Mouse (Mus musculus) forebrain, embryonic 14.5 days (tissue): ENCODE results near the gene Zfp536. TPM values are rescaled to one million over a fixed set of nuclear protein-coding genes. Genes with fewer than 3 reads are reported as not detected.

ENCODE experiments used
- ATAC-seq: fragments of 200-750 bp; cut with Nextera tagmentation; 2 replicates; pipeline ENCODE4 v1.8.0; 2017; ENCODE audit warnings: mild to moderate bottlenecking, moderate library complexity
- DNase-seq: peaks from one replicate; pipeline ENCODE4 v3.0.0-alpha.2; 2015; ENCODE audit warnings: low spot score
- H3K27ac ChIP-seq: fragments of 300-500 bp; sonication (generic); 2 replicates; pipeline ENCODE4 v1.5.1; 2014; ENCODE audit warnings: low read depth, mild to moderate bottlenecking, control low read depth, low read length, moderate library complexity
- H3K27me3 ChIP-seq: fragments of 300-500 bp; sonication (generic); replicated peaks from 2 replicates; pipeline ENCODE4 v1.6.1; 2014; ENCODE audit warnings: low read length, control low read depth, mixed read lengths; ENCODE audit not compliant: control insufficient read depth, insufficient read depth
- H3K36me3 ChIP-seq: fragments of 300-500 bp; sonication (generic); 2 replicates; pipeline ENCODE4 v1.6.1; 2014; ENCODE audit warnings: low read length, control low read depth; ENCODE audit not compliant: control insufficient read depth, insufficient read depth
- H3K4me1 ChIP-seq: fragments of 300-500 bp; sonication (generic); 2 replicates; pipeline ENCODE4 v1.6.1; 2014; ENCODE audit warnings: antibody characterized with exemption, low read length, control low read depth; ENCODE audit not compliant: control insufficient read depth, insufficient read depth
- H3K4me2 ChIP-seq: fragments of 300-500 bp; sonication (generic); 2 replicates; pipeline ENCODE4 v1.6.1; 2014; ENCODE audit warnings: mild to moderate bottlenecking, control low read depth, low read length
- H3K4me3 ChIP-seq: fragments of 300-500 bp; sonication (generic); 2 replicates; pipeline ENCODE4 v1.5.1; 2014; ENCODE audit warnings: low read depth, low read length, control low read depth
- H3K9ac ChIP-seq: fragments of 300-500 bp; sonication (generic); 2 replicates; pipeline ENCODE4 v1.6.1; 2014; ENCODE audit warnings: mild to moderate bottlenecking, low read length, control low read depth, moderate library complexity
- H3K9me3 ChIP-seq: fragments of 300-500 bp; sonication (generic); replicated peaks from 2 replicates; pipeline ENCODE4 v1.6.1; 2016; ENCODE audit warnings: low read length, control low read depth, mixed read lengths; ENCODE audit not compliant: control insufficient read depth
- WGBS: fragments of 180-500 bp; shearing (Covaris S2); extraction: QIAGEN DNeasy Blood & Tissue Kit; methylation state at CpG from one replicate; pipeline ENCODE4 v1.1.7; 2014; 5-methylcytosine and 5-hydroxymethylcytosine counted together
- polyA plus RNA-seq: library from polyadenylated mRNA; unstranded; fragments of >200 nt; fragmentation: Nextera tagmentation; extraction: Ambion mirVana; gene quantifications from 2 replicates; pipeline ENCODE4 v1.2.1, GENCODE M21; 2014

Gene Zfp536
- polyA plus RNA-seq, 1 experiment from 2014 or later, result 21.8 TPM

- DNase-seq (peak; percentile 62), ATAC-seq (peak; percentile 45)
- peak overlapping the region; percentile 74 for H3K4me2 ChIP-seq
- H3K9me3 ChIP-seq, result no peaks in the 10 kb centered on the region
- no peaks in the 10 kb centered on the region for H3K36me3 ChIP-seq
- H3K9ac ChIP-seq, result peak overlapping the region; percentile 77
- peaks cover 37% of the 10 kb centered on the region for H3K4me1 ChIP-seq
- no peaks in the 10 kb centered on the region; the same call in 1 of the 2 replicates for H3K27me3 ChIP-seq
- peak overlapping the region; percentile 55 for H3K4me3 ChIP-seq
- H3K27ac ChIP-seq, result peak overlapping the region; percentile 93
- 1% methylated on average over 53 of the region's 53 CpGs for WGBS
Measured at GRCm38 (mm10) chr7:37769526-37770399, 3.7 kb downstream of the Zfp536 start.

GRCm38 (mm10) chr7:37769004-37769403 is 4.4 kb downstream of the Zfp536 start:
- peak overlapping the region; percentile 93 for H3K27ac ChIP-seq
- no peaks in the 10 kb centered on the region for H3K9me3 ChIP-seq
- peak; percentile 54 for DNase-seq
- no peak for ATAC-seq
- H3K4me1 ChIP-seq, result peaks cover 37% of the 10 kb centered on the region
- H3K27me3 ChIP-seq, result no peaks in the 10 kb centered on the region
- peak overlapping the region; percentile 77 for H3K9ac ChIP-seq
- H3K36me3 ChIP-seq, result no peaks in the 10 kb centered on the region
- H3K4me3 ChIP-seq, result peak overlapping the region; percentile 55
- 1% methylated on average over 28 of the region's 28 CpGs for WGBS
- H3K4me2 ChIP-seq, result peak overlapping the region; percentile 74

- peak overlapping the region; percentile 74 for H3K4me2 ChIP-seq
Measured at GRCm38 (mm10) chr7:37768310-37768940, 5.0 kb downstream of the Zfp536 start.

GRCm38 (mm10) chr7:37758886-37759285 is 14.6 kb downstream of the Zfp536 start:
- no peaks in the 10 kb centered on the region for H3K27me3 ChIP-seq
- DNase-seq (no peak), ATAC-seq (no peak)
- H3K4me1 ChIP-seq, result no peaks in the 10 kb centered on the region
- H3K9me3 ChIP-seq, result no peaks in the 10 kb centered on the region
- H3K27ac ChIP-seq, result no peak overlapping the region
- no peaks in the 10 kb centered on the region; the same call in 1 of the 2 replicates for H3K36me3 ChIP-seq
- no peak overlapping the region for H3K9ac ChIP-seq
- 93% methylated on average over 5 of the region's 5 CpGs for WGBS
- H3K4me2 ChIP-seq, result no peak overlapping the region
- H3K4me3 ChIP-seq, result no peak overlapping the region

More at GRCm38 (mm10) chr7:37768310-37768940, 5.0 kb downstream of the Zfp536 start:
- Histone ChIP-seq H3K9me3 (no peaks in the 10 kb centered on the region), H3K27me3 (no peaks in the 10 kb centered on the region), H3K36me3 (no peaks in the 10 kb centered on the region), H3K9ac (peak overlapping the region; percentile 77), H3K4me3 (peak overlapping the region; percentile 55), H3K27ac (peak overlapping the region; percentile 93; the same call in 1 of the 2 replicates), H3K4me1 (peaks cover 35% of the 10 kb centered on the region)
- DNase-seq, result peak; percentile 49
- WGBS, result 1% methylated on average over 10 of the region's 10 CpGs
- ATAC-seq, result no peak

GRCm38 (mm10) chr7:37753024-37753423 is 20.4 kb downstream of the Zfp536 start:
- DNase-seq (no peak), ATAC-seq (no peak)
- Histone ChIP-seq H3K9ac (no peak overlapping the region), H3K36me3 (no peaks in the 10 kb centered on the region), H3K4me1 (no peaks in the 10 kb centered on the region), H3K4me2 (no peak overlapping the region), H3K9me3 (no peaks in the 10 kb centered on the region), H3K27me3 (no peaks in the 10 kb centered on the region), H3K4me3 (no peak overlapping the region), H3K27ac (no peak overlapping the region)
- 86% methylated on average over 1 of the region's 1 CpGs for WGBS

GRCm38 (mm10) chr7:37746133-37746761 is 27.2 kb downstream of the Zfp536 start:
- WGBS, result 17% methylated on average over 12 of the region's 13 CpGs
- no peaks in the 10 kb centered on the region for H3K27me3 ChIP-seq
- DNase-seq, result peak; percentile 39
- H3K4me3 ChIP-seq, result no peak overlapping the region
- no peak for ATAC-seq
- peaks cover 23% of the 10 kb centered on the region for H3K4me1 ChIP-seq
- peak overlapping the region; percentile 60 for H3K27ac ChIP-seq
- H3K9ac ChIP-seq, result no peak overlapping the region
- no peaks in the 10 kb centered on the region for H3K36me3 ChIP-seq
- H3K4me2 ChIP-seq, result no peak overlapping the region; the same call in 1 of the 2 replicates
- H3K9me3 ChIP-seq, result no peaks in the 10 kb centered on the region

GRCm38 (mm10) chr7:37743350-37743749 is 30.1 kb downstream of the Zfp536 start:
- 63% methylated on average over 8 of the region's 8 CpGs for WGBS
- H3K36me3 ChIP-seq, result no peaks in the 10 kb centered on the region
- no peak overlapping the region for H3K4me3 ChIP-seq
- H3K9me3 ChIP-seq, result no peaks in the 10 kb centered on the region
- H3K4me1 ChIP-seq, result peaks cover 23% of the 10 kb centered on the region
- DNase-seq (no peak), ATAC-seq (no peak)
- H3K27ac ChIP-seq, result no peak overlapping the region
- H3K4me2 ChIP-seq, result no peak overlapping the region
- H3K9ac ChIP-seq, result no peak overlapping the region
- H3K27me3 ChIP-seq, result no peaks in the 10 kb centered on the region

GRCm38 (mm10) chr7:37737191-37737590 is 36.2 kb downstream of the Zfp536 start:
- Histone ChIP-seq H3K4me2 (no peak overlapping the region), H3K4me1 (peaks cover 25% of the 10 kb centered on the region), H3K9me3 (no peaks in the 10 kb centered on the region), H3K27me3 (no peaks in the 10 kb centered on the region), H3K4me3 (no peak overlapping the region), H3K9ac (no peak overlapping the region), H3K36me3 (no peaks in the 10 kb centered on the region), H3K27ac (no peak overlapping the region)
- WGBS, result 14% methylated on average over 8 of the region's 8 CpGs
- peak; percentile 42 for DNase-seq
- ATAC-seq, result 0 out of 2 replicates have a peak, but pooled peaks have one; percentile 27
